Mouse (Mus musculus): ENCODE results near the gene Stoml2.

Gene Stoml2

DNA sequence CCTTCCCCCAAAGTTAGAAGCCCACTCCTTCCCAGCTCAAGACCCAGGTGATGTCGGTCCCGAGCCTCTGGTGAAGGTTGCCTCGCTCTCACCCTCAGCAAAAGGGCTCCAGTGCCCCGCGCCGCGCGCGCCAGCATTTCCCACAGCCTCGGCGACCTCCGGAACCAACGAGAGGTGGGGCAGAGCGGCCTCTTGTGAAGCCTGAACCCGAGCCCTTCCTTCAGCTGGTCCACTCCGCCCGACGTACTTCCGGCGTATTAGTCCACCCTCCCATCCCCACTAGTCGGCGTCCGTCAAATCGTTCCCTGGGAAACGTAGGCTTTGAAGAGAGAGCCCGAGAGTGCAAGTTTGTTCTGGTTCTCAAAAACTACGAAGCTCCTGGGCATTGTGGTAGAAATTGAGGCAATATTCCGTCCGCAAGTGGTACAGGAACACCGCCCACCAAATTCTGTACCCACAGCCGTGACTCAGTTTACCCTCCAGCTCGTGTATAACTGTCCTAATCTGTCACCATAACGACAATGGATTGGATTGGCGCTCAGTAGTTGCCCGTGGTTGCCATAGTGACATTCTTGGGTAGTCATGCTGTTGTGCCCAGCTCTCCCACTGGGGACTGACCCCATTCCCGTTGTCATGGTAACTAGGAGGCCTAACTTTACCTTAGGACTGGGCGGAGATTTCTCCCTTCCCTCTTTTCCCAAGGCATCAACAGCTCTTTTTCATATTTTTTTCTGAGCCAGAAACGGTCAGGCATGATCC lies at the start of gene Stoml2:
Gene Stoml2, minus strand, starts transcription at position 474 of the 759 bp plus-strand sequence.
- DNase-seq, result peak; percentile 93

DNA sequence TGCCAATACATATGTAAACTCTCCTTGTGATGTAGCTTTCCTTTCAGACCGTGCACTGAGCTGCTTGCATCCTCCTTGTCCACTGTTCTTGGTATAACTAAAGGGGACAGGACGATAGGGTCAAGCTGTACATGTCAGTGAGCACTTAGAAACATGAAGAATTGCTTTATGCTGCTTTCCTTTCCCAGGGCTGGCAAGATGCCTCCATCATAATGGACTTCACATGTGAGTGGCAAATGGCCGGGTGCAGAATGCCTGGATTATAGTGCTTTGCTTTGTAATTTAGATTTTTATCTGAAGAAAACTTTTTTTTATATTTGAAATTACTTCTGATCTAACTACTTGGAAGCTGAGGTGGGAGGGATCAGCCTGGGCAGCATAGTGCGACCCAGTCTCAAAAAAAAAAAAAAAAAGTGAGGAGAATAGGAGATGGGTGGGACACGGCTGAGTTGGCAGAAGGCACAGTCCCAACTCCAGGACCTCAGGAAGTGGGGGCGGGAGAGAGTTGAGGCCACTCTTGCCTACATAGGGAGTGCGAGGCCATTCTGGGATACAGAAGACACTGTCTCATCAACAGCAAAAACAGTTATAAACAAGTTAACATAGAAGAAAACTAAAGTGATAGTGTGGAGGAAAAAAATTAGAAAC lies 46.7 kb upstream of the Stoml2 start:
- no peak for DNase-seq

DNA sequence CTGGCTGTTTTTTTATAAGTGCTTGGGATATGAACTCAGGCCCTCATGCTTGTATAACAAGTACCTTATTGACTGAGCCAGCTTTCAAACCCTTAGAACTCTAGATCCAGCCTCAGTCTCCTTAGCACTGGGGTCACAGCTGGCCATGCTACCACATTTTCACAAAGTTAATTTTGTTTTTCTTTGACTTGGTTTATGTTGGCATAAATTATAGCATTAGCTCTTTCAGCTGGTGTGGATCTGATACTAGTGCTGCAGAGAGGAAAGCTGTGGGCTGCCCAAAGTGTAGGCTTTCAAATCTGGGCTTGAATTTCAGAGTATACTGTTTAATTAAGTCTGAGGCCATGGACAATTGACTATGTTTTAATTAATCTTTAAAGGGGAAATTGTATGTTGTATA lies 43.4 kb upstream of the Stoml2 start:
- DNase-seq, result no peak

DNA sequence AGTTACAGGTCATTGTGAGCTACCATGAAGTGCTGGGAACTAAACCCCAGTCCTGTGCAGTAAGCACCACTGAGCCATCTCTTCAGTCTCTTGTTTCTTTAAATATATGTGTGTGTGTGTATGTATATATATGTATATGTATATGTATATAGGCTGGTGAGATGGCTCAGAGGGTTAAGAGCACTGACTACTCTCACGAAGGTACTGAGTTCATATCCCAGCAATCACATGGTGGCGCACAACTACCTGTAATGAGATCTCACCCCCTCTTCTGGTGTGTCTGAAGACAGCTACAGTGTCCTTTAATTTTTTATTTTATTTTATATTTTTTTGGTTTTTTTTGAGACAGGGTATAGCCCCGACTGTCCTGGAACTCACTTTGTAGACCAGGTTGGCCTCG lies 34.0 kb upstream of the Stoml2 start:
- no peak for DNase-seq

DNA sequence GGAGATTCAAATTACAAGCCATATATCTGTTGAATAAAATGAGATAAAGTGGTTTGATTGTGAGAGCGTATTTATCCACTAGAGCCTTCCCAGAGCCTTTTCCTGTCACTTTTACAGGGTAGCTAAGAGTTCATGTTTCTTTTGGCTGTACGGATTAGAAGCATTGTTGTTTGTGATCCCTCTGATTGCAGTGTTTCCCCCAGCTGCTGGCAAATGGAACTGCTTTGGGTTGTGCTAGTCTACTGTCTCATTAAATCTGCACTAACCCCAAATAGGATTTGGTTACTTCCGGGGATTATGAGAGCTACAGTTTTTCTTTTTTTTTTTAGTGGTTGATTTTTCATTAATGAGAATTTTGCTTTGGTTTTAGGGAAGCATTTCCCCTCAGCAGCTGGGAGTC lies 28.8 kb upstream of the Stoml2 start:
- DNase-seq, result no peak

DNA sequence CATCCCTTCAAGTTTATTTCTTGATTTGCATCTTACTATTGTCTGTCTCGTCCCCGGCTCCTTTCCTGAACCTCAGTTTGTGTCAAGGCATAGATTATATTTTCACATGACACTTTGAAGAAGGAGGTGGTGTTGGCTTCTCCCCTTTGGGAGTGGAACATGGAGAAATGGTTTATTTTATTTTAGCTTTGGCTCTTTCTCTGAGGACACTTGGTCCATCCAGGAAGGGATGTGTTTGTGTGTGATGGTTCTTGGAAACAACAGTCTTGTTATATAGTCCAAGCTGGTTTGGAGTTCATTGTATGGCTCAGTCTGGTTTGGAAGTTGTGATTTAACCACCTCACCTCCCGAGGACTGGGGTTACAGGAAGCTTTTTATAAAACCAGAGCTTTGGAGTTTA lies 28.2 kb upstream of the Stoml2 start:
- DNase-seq, result no peak

DNA sequence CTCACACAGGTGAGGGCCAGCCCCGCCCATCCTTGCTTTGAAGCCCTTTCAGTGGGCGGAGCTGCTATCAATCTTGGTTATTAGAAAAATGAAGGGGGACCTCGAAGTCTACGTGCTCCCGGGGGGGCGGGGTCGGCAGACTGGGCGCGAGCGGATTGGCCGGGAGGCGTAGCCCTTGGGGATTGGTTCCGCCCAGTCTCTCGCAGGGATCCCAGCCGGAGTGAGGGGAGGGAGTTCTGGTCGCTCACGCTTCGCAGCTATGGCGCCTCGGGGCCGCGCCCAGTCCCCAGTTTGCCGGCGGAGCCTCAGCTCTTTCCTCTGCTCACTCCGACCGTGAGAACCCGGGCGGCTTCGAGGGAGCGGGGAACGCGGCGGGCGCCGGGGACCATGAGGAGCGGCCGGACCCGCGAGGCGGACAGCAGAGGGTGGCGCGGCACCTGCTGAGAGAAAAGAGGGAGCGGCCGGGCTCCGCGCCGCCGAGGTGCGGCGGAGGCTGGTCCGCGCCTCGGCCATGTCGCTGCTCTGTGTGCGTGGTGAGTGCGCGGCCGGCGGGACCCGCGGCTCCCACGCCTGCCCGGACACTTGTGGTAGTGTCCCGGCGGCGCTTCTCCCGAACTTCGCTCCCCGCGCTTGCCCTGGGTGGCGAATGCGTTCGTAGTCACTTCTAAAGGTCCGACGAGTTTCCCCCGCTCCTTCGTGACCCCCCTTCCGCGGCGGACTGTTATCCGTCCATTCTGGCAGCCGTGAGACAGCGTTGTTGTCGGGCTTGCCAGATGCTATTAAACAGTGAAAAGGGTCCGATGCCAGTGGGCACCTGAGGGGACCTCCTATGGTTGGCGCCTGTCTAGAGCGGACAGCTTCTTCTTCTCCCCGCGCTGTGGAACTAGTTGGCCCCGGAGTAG lies 27.5 kb upstream of the Stoml2 start, which contains the start of gene Unc13b:
Gene Unc13b, plus strand, starts transcription at position 201 of the 902 bp plus-strand sequence.
- DNase-seq, result peak; percentile 94

DNA sequence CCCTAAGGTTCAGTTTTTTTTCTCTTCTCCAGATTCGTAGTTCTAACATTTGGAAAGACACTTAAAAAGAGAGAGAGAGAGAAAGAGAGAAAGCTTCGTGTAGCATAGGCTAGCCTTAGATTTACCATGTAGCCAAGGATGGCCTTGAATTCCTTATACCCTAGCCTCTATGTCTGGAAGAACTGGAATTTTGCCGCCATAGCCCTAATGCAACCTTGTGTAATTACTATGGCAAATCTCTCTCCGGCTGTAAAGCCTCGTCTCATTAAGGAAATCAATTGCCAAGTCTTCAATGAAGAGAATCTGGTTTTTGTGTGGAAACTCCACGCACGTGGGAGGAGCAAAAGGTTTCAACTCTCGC lies 26.9 kb upstream of the Stoml2 start:
- DNase-seq, result no peak

DNA sequence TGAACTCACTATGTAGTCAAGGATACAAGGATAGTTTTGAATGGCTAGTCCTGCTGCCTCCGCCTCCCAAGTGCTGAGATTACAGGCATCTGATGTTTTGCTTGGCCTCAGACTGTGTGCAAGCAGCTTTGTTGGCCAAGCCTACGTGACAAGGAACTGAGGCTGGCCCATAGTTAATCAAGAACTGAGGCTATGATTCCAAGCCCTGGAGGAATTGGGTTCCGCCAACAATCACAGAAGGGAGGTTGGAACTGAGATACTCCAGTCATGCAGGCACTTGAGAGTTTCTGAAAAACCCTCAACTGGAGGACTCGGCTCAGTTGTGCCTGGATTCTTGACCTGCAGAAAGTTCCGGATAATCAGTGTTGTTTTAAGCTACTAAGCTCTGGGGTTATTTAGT lies 26.1 kb upstream of the Stoml2 start:
- DNase-seq, result no peak

DNA sequence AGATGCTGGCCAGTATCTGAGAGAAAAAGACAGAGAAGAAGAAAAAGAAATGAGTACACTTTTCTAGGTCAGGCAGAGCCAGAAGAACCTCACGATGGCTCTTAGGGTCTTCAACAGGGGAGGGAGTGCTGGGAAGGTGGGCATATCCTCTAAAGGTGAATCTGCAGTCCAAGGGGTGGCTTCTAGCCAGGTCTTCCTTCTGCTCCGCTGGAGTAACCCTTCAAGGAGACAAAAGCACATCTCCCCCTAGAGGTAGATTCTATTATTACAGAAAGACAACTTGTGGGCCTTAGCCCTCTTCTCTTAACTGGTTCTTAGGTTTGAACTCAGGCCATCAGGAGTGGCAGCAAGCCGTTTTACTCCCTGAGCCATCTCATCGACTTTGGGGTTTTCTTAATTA lies 21.1 kb upstream of the Stoml2 start:
- peak; percentile 55 for DNase-seq

DNA sequence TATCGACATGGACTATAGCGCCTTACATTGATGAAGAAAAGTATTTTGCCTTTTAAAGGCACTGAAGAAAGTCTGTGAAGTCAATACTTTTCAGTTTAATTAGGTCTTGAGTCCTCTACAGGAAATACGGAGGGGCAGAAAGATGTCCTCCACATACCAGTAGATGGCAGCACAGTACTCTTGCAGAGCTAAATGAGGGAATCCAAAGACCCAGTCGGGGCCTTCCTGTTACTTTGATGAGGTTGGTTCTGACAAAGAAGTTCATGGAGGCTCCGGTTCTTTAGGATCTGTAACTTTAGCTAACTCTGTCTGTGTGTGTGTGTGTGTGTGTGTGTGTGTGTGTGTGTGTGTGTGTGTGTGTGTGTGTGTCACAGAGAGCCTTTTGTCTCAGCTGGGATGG lies 15.7 kb upstream of the Stoml2 start:
- peak; percentile 83 for DNase-seq

DNA sequence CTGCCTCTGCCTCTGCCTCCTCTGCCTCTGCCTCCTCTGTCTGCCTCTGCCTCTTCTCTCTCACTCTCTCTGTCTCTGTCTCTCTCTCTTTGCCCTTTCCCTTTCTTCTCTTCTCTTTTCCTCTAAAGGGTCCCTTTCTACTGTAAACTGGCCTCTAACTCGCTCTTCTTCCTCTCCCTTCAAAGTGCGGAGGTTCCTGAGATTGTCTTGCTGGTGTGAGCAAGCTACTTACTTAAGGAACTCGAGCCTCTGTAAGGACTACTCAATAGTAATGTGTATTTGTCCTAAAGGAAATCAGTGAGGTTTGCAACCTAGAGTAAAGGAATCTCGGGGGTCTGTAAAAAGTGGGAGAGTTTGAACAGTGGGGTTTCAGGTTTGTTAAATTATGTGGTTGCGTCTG lies 15.1 kb upstream of the Stoml2 start:
- no peak for DNase-seq

DNA sequence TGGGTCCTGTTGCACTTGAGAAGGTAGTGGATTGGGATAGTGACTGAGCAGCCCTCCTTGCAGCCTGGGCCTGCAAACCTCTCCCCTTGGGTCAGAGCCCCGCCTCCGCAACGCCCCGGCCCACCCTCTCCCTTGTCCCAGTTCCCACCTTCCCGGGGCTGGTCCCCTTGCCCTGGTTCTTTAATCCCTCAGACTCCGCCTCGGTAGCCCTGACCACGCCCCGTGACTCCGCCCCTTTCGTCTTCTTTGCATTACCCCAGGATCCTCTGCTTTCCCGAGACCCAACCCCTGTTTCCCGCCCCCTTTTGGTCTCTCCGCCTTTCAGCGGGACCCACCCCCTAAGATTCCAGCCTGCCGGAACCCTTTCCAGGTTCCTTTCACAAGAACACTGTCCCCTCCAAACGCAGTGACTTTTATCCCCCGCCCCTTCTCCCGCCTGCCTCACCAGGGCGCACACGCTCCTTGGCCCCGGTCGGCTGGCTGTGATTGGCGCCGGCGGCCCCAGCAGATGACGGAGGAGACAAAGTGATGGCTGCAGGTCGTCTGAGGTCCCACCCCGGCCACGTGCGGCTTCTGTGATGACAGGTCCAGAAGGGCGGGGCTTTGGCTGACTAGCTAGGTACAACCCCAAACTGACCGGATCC lies 14.3 kb upstream of the Stoml2 start, which contains the start of gene Fam214b:
Gene Fam214b, minus strand, starts transcription at position 562 of the 644 bp plus-strand sequence.
- peak; percentile 99 for DNase-seq

DNA sequence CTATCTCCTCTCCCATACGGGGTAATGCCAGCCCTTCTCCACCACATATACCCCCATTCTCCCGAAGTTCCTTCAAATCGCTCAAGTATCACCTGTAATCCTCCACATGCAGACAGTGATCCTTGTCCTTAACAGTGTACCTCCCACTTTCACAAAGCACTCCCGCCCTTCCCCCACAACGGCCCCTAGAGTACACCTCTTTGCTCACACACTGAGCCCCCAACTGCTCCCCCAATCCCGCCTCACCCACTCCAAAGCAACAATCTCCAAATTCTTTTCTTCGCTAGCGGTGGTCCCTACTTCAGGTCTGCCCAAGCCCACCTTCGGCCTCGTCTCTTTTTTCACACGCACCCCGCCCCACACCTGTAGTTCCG lies 13.8 kb upstream of the Stoml2 start:
- peak; percentile 35 for DNase-seq

DNA sequence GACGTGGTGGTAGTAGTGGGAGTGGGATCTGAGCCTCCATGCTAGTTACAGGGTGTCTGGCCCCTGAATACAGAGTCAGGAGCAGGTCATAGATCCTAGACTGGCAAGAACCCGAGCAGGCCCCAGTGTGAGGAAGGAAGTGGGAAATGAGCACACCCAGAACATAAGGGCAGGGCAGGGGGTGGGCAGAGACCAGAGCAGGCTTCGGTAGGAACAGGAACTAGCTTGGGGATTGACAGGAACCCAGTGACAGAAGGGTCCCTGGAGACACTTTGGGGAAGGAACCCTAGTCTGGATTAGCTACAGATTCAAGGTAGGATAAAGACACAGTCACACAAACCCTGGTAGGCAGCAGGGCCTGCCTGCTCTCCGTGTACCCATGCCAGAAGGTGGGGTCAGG lies 13.2 kb upstream of the Stoml2 start:
- DNase-seq, result peak; percentile 62

DNA sequence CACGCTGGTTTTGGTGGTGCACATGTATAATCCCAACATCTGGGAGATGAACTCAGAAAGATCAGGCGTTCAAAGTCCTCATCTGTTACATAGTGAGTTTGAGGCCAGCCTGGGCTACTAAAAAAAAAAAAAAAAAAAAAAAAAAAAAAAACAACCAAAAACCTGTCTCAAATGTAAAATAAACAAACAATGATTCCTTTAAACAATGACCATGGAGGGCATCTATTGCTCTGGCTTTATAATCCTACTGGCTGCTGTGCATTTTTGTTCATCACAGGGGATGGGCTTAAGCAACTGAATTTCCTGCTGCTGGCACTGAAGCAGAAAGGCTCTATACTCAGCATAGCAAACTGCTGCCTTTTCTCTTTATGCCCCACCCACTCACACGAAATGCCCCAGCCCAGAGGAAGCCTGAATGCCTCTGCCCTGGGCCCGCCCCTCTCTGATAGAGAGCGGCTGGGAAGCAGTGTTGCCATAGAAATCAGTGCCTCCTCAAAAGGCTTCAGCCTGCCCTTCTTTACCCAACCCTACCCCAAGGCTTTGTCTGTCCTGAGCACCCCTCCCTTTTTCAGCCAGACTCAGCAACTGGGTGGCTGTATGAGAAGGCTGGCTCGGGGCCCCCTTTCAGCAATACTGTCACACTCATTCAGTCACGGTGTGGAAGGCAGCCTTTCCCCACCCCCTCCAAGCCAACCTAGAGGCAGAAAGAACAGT lies 12.3 kb upstream of the Stoml2 start:
- DNase-seq, result peak; percentile 76

DNA sequence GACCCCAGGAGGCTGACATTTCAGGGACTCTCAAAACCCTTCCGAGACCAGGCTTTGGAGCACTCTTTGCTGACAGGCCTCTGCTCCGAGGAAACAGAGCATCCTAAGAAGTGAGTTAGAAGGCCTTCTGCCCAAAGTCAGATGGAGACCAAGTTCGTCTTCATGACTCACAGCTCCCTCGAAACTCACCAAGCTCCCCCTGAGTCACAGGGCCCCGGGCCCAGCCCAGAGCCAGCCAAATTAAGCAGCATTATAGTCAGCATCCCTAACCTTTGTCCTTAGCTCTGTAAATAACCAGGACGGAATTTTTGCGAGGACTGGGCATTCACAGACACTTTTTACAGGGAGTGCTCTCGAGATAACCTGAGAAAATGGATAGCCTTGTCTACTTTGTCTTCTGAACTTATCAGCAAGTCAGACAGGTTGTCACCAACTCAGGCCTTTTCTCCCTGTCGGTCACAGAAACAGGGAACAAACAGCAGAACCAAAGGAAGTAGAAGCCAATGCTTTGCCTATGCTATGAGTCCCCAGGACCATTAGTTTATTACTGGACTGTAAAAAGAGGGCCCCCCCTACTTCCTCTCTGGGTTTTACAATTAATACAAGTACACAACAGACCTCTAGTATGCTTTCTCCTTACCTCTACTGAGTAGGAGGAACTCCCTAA lies 9.5 kb upstream of the Stoml2 start:
- no peak for DNase-seq

DNA sequence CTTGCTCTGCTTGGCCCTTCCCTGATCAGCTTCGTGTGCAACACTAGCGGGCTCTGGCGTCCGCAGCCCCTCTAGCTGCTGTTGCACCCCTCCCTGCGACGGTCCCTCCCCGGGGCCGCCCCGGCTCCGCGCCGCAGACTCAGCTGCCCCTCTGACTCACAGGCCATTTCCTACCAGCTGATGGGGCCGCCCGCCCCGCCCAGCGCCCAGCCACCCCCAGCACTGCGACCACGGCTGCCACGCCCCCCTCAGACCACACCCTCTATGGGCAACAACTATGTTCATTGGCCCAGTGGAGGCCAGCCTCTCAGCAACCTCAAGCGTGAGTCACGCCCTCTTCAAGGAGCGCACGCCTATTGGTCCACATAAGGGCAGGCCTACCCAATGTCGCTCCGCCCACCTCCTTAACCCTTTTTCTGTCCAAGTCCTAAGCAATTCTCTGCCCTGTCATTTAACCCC lies 8.6 kb upstream of the Stoml2 start:
- DNase-seq, result peak; percentile 96

DNA sequence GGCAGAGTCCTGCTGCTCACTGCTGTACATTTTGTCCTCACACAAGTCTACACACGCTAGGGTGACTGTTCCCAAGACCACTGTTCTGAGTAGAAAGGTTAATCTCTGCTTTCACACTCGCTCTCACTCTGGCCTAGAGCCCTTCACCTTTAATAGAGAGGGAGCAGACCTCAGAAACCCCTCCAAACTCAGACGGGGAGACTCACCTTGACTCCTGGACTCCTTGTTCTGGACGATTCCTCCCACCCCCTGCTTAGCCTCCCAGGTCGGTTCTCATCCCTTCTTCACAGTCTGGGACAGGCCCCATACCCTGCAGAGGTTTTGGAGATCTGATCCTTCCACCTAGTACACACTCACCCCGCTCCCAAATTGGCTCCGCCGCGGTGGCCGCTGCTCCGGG lies 8.1 kb upstream of the Stoml2 start:
- no peak for DNase-seq

DNA sequence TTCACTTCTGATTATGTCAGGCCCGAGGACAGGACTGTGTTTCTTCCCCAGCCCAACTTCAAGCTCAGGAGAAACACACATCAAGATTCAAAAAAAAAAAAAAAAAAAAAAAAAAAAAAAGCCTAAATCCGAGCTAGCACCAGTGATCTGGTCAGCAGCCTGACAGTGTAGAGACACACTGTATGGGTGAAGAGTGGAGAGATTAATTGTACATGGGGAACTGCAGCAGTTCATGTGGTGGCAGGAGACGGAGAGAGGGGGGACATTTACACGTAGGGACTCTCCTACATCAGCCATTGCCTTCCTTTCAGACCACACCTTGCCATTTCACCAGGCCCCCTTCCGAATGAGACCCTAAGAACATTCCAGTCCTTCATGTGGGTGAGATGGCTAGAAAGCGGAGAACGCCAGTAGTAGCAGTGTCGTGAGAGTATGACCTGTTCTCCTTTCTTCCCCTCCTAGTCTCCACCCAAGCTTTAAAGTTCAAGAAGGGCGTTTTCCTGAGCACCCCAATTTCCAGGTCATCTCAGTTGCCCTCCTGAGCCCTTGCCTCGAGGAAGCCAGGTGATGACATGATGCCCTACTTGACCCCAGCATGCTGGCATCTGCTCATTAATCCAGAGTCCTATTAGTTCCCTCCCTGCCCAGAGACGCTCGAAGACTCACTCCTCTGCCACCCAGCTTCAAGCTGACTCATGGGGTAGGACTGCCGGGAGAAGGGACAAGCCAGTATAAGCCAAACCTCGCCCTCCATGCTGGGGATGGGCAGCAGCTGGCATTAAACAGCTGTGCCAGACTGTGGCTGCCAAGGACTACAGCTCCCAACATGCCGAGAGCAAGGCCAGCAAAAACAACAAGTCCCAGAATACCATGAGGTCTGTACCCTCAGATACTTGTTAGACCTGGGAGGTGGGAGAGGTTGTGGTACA lies 7.3 kb upstream of the Stoml2 start:
- DNase-seq, result peak; percentile 46
